Mouse (Mus musculus): Measurements from ENCODE around the gene Slc13a2. TPM values are rescaled to one million over a fixed set of nuclear protein-coding genes. Genes with fewer than 3 reads are reported as not detected.

Gene Slc13a2
- polyA plus RNA-seq, 1 experiment from 2014 or later: 0.15 TPM

- no peak overlapping the region for H3K4me2 ChIP-seq (ENCODE audit: low read depth, low read length)
- H3K9ac ChIP-seq (ENCODE audit: low read length): no peak overlapping the region
- ATAC-seq (ENCODE audit: low read depth): no peak
- no peaks in the 10 kb centered on the region for H3K36me3 ChIP-seq (ENCODE audit: control insufficient read depth, insufficient read depth, low read length)
- H3K4me1 ChIP-seq (replicated peaks; ENCODE audit: control insufficient read depth, insufficient read depth, low read length): no peaks in the 10 kb centered on the region; the same call in 1 of the 2 replicates
- no peak overlapping the region for H3K27ac ChIP-seq (ENCODE audit: low read length)
- H3K9me3 ChIP-seq (ENCODE audit: control insufficient read depth, low read length): no peaks in the 10 kb centered on the region
- WGBS: 56% methylated on average over 6 of the region's 6 CpGs
- no peak overlapping the region for H3K4me3 ChIP-seq (ENCODE audit: low read length)
- H3K27me3 ChIP-seq (ENCODE audit: control insufficient read depth, insufficient read depth, low read depth, low read length): no peaks in the 10 kb centered on the region
Observed at GRCm38 (mm10) chr11:78402062-78402461, 20.0 kb downstream of the Slc13a2 start.

GRCm38 (mm10) chr11:78401469-78401868 is 20.5 kb downstream of the Slc13a2 start:
- Histone ChIP-seq H3K27me3 (ENCODE audit: control insufficient read depth, insufficient read depth, low read depth, low read length) (no peaks in the 10 kb centered on the region), H3K4me3 (ENCODE audit: low read length) (no peak overlapping the region), H3K36me3 (ENCODE audit: control insufficient read depth, insufficient read depth, low read length) (no peaks in the 10 kb centered on the region), H3K4me1 (replicated peaks; ENCODE audit: control insufficient read depth, insufficient read depth, low read length) (no peaks in the 10 kb centered on the region; the same call in 1 of the 2 replicates), H3K27ac (ENCODE audit: low read length) (no peak overlapping the region), H3K9me3 (ENCODE audit: control insufficient read depth, low read length) (no peaks in the 10 kb centered on the region), H3K4me2 (ENCODE audit: low read depth, low read length) (no peak overlapping the region), H3K9ac (ENCODE audit: low read length) (no peak overlapping the region)
- ATAC-seq (ENCODE audit: low read depth): no peak
- WGBS: 75% methylated on average over 3 of the region's 3 CpGs

DNA sequence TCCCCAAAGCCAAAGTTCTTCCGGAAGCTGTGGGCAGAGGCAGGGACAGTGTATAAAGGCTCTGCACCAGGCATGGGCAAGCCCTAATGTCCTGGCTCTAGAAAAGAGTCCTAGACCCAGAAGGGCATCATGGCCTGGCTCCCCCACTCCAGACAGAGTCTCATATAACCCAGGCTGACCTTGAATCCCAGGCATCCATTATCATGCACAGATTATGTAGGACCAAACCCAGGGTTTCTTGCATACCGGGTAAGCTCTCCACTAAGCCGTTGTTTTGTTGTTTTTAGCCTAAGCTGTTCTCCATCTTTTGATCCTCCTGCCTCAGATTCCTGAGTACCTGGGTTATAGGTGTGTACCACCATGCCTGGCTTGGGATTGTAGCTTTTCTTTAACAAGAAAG is 21.1 kb downstream of the Slc13a2 start:
- Histone ChIP-seq H3K27me3 (ENCODE audit: control insufficient read depth, insufficient read depth, low read depth, low read length) (no peaks in the 10 kb centered on the region), H3K4me3 (ENCODE audit: low read length) (no peak overlapping the region), H3K4me1 (replicated peaks; ENCODE audit: control insufficient read depth, insufficient read depth, low read length) (no peaks in the 10 kb centered on the region; the same call in 1 of the 2 replicates), H3K9me3 (ENCODE audit: control insufficient read depth, low read length) (no peaks in the 10 kb centered on the region), H3K27ac (ENCODE audit: low read length) (no peak overlapping the region), H3K36me3 (ENCODE audit: control insufficient read depth, insufficient read depth, low read length) (no peaks in the 10 kb centered on the region), H3K9ac (ENCODE audit: low read length) (no peak overlapping the region), H3K4me2 (ENCODE audit: low read depth, low read length) (no peak overlapping the region)
- 50% methylated on average over 3 of the region's 3 CpGs for WGBS
- no peak for ATAC-seq (ENCODE audit: low read depth)

GRCm38 (mm10) chr11:78399680-78400079 is 22.3 kb downstream of the Slc13a2 start:
- H3K9me3 ChIP-seq (ENCODE audit: control insufficient read depth, low read length): no peaks in the 10 kb centered on the region
- no peak overlapping the region for H3K4me3 ChIP-seq (ENCODE audit: low read length)
- WGBS: 11% methylated on average over 8 of the region's 8 CpGs
- no peak overlapping the region for H3K27ac ChIP-seq (ENCODE audit: low read length)
- no peaks in the 10 kb centered on the region; the same call in 1 of the 2 replicates for H3K4me1 ChIP-seq (replicated peaks; ENCODE audit: control insufficient read depth, insufficient read depth, low read length)
- no peaks in the 10 kb centered on the region for H3K27me3 ChIP-seq (ENCODE audit: control insufficient read depth, insufficient read depth, low read depth, low read length)
- ATAC-seq (ENCODE audit: low read depth): no peak; the same call in 1 of the 2 replicates
- H3K36me3 ChIP-seq (ENCODE audit: control insufficient read depth, insufficient read depth, low read length): no peaks in the 10 kb centered on the region
- no peak overlapping the region for H3K9ac ChIP-seq (ENCODE audit: low read length)
- H3K4me2 ChIP-seq (ENCODE audit: low read depth, low read length): no peak overlapping the region

DNA sequence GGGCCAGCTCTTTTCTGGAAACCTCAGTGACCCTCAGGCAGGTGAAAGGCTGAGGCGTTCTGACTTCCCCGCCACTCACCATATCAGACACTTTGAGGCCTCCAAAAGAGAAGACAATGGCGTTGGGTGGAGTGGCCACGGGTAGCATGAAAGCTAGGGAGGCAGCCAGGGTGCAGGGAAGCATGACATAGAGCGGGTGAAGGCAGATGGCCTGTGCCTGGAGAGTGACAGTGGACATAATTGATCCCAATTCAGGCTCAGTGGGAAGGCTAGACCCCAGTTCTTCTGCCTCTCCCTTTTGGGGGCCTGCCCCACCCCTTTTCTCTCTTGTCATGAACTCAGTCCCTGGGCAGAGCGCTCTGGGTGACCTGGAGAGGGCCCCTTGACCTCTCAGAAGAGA is 23.8 kb downstream of the Slc13a2 start:
- Histone ChIP-seq H3K36me3 (ENCODE audit: control insufficient read depth, insufficient read depth, low read length) (no peaks in the 10 kb centered on the region), H3K4me1 (replicated peaks; ENCODE audit: control insufficient read depth, insufficient read depth, low read length) (no peaks in the 10 kb centered on the region; the same call in 1 of the 2 replicates), H3K9me3 (ENCODE audit: control insufficient read depth, low read length) (no peaks in the 10 kb centered on the region), H3K9ac (ENCODE audit: low read length) (no peak overlapping the region), H3K27me3 (ENCODE audit: control insufficient read depth, insufficient read depth, low read depth, low read length) (no peaks in the 10 kb centered on the region), H3K4me2 (ENCODE audit: low read depth, low read length) (no peak overlapping the region), H3K4me3 (ENCODE audit: low read length) (no peak overlapping the region), H3K27ac (ENCODE audit: low read length) (no peak overlapping the region)
- 81% methylated on average over 6 of the region's 6 CpGs for WGBS
- ATAC-seq (ENCODE audit: low read depth): no peak

DNA sequence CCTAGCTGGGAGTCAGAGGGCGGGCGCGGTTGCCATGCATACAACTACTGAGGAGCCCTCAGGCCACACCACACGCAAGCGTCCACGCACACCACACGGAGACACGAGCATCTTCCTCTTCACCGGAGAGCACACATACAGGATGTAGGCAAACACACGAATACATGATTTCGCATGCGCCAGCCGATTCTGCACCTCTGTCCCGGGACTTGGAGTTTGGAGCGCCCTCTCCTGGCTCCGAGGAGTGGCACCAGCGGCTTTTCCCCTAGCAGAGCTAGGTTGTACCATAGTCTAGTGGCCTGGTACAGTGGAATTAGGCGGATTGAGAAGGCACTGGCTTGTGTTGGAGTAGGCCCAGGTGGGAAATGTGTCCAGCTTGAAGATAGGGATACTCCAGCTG is 24.6 kb downstream of the Slc13a2 start:
- WGBS: 9% methylated on average over 18 of the region's 18 CpGs
- H3K9ac ChIP-seq (ENCODE audit: low read length): peak overlapping the region; percentile 38
- H3K27ac ChIP-seq (ENCODE audit: low read length): peak overlapping the region; percentile 26
- H3K4me2 ChIP-seq (ENCODE audit: low read depth, low read length): peak overlapping the region; percentile 31; the same call in 1 of the 2 replicates
- H3K36me3 ChIP-seq (ENCODE audit: control insufficient read depth, insufficient read depth, low read length): no peaks in the 10 kb centered on the region
- H3K4me3 ChIP-seq (ENCODE audit: low read length): no peak overlapping the region
- H3K9me3 ChIP-seq (ENCODE audit: control insufficient read depth, low read length): no peaks in the 10 kb centered on the region
- ATAC-seq (ENCODE audit: low read depth): peak; percentile 55; the same call in 1 of the 2 replicates
- no peaks in the 10 kb centered on the region; the same call in 1 of the 2 replicates for H3K4me1 ChIP-seq (replicated peaks; ENCODE audit: control insufficient read depth, insufficient read depth, low read length)
- H3K27me3 ChIP-seq (ENCODE audit: control insufficient read depth, insufficient read depth, low read depth, low read length): no peaks in the 10 kb centered on the region

DNA sequence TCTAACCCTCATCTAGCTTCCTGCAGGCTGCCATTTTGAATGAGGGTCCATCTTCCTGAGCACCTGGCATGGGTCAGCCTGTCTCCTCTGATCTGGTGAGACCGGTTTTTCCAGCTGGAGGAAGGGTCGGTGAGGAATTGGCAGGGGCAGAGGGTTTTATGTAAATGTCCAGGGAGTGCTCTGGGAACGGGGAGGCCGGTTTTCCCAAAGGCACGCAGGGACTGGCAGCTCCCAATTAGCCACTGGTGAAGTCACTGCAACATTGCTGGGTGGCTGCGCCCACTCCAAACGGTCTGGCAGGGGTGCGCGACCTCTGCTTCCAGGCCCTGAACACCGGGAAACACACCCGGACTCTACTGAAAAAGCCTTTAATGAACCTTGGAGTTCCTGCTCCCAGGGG is 25.1 kb downstream of the Slc13a2 start:
- H3K9me3 ChIP-seq (ENCODE audit: control insufficient read depth, low read length): no peaks in the 10 kb centered on the region
- no peaks in the 10 kb centered on the region; the same call in 1 of the 2 replicates for H3K4me1 ChIP-seq (replicated peaks; ENCODE audit: control insufficient read depth, insufficient read depth, low read length)
- peak overlapping the region; percentile 26 for H3K27ac ChIP-seq (ENCODE audit: low read length)
- WGBS: 36% methylated on average over 11 of the region's 11 CpGs
- no peak overlapping the region for H3K4me3 ChIP-seq (ENCODE audit: low read length)
- H3K9ac ChIP-seq (ENCODE audit: low read length): no peak overlapping the region
- peak; percentile 32; the same call in 1 of the 2 replicates for ATAC-seq (ENCODE audit: low read depth)
- peak overlapping the region; percentile 31; the same call in 1 of the 2 replicates for H3K4me2 ChIP-seq (ENCODE audit: low read depth, low read length)
- no peaks in the 10 kb centered on the region for H3K27me3 ChIP-seq (ENCODE audit: control insufficient read depth, insufficient read depth, low read depth, low read length)
- no peaks in the 10 kb centered on the region for H3K36me3 ChIP-seq (ENCODE audit: control insufficient read depth, insufficient read depth, low read length)

GRCm38 (mm10) chr11:78392728-78393127 is 29.3 kb downstream of the Slc13a2 start:
- no peak overlapping the region for H3K9ac ChIP-seq (ENCODE audit: low read length)
- peak overlapping the region; percentile 44 for H3K27ac ChIP-seq (ENCODE audit: low read length)
- peak; percentile 64; the same call in 1 of the 2 replicates for ATAC-seq (ENCODE audit: low read depth)
- 55% methylated on average over 3 of the region's 3 CpGs for WGBS
- no peaks in the 10 kb centered on the region; the same call in 1 of the 2 replicates for H3K4me1 ChIP-seq (replicated peaks; ENCODE audit: control insufficient read depth, insufficient read depth, low read length)
- no peaks in the 10 kb centered on the region for H3K9me3 ChIP-seq (ENCODE audit: control insufficient read depth, low read length)
- no peaks in the 10 kb centered on the region for H3K27me3 ChIP-seq (ENCODE audit: control insufficient read depth, insufficient read depth, low read depth, low read length)
- no peaks in the 10 kb centered on the region for H3K36me3 ChIP-seq (ENCODE audit: control insufficient read depth, insufficient read depth, low read length)
- no peak overlapping the region for H3K4me2 ChIP-seq (ENCODE audit: low read depth, low read length)
- no peak overlapping the region for H3K4me3 ChIP-seq (ENCODE audit: low read length)

DNA sequence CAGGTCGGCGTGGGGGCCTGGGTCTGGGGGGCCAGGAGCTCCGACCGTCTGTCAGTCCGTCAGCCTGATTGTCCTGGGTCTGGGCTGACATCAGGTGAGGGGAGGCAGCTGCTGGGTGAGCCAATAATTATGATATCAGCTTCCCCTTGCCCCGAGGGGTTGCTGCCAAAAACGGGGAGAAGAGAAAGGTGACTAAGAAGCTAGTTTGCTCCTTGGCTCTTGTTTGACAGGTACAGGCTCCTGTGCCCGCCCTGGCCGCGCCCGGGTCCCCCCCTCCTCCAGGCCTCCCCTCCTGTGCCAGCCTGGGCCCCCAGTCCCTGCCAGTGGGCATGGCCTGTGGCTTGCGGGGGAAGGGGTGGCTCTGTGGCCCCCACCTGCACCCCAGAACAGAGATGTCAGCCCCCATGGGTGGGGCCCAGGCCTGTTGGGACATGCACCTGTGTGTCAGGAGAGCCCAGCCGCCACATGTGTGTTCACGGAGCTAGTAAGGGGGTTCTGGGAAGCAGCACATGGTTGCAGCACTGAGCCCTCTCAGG is 35.4 kb downstream of the Slc13a2 start, which contains the start of gene Foxn1:
Gene Foxn1 (minus strand): TSS at position 51 of the 536 bp plus-strand sequence.
- no peak within 1 kb of the TSS for H3K27ac ChIP-seq (ENCODE audit: low read length)
- no peak for ATAC-seq (ENCODE audit: low read depth)
- no peaks in the 10 kb centered on the region for H3K4me1 ChIP-seq (replicated peaks; ENCODE audit: control insufficient read depth, insufficient read depth, low read length)
- no peak within 1 kb of the TSS for H3K4me3 ChIP-seq (ENCODE audit: low read length)
- no peak within 1 kb of the TSS for H3K4me2 ChIP-seq (ENCODE audit: low read depth, low read length)
- no peaks in the 10 kb centered on the region for H3K36me3 ChIP-seq (ENCODE audit: control insufficient read depth, insufficient read depth, low read length)
- no peaks in the 10 kb centered on the region for H3K27me3 ChIP-seq (ENCODE audit: control insufficient read depth, insufficient read depth, low read depth, low read length)
- 76% methylated on average over 14 of the region's 14 CpGs for WGBS
- no peak within 1 kb of the TSS for H3K9ac ChIP-seq (ENCODE audit: low read length)
- no peaks in the 10 kb centered on the region for H3K9me3 ChIP-seq (ENCODE audit: control insufficient read depth, low read length)

All from lung, embryonic 16.5 days (tissue).